Mouse (Mus musculus) brain, embryonic 14.5 days (tissue): Measurements from ENCODE around the gene Pth2.

Experiments
- CTCF ChIP-seq: fragments of 200-500 bp; IDR thresholded peaks from 2 replicates; pipeline ENCODE4 v1.5.1; 2012; ENCODE audit warnings: inconsistent platforms, mild to moderate bottlenecking, moderate library complexity, borderline replicate concordance; ENCODE audit not compliant: insufficient read depth, insufficient read length; ENCODE audit errors: extremely low read depth
- POLR2A ChIP-seq: fragments of 200-500 bp; IDR thresholded peaks from 2 replicates; pipeline ENCODE4 v1.6.1; 2012; ENCODE audit warnings: mild to moderate bottlenecking, inconsistent platforms, borderline replicate concordance; ENCODE audit not compliant: poor library complexity, insufficient read depth, insufficient read length, severe bottlenecking; ENCODE audit errors: extremely low read depth

DNA sequence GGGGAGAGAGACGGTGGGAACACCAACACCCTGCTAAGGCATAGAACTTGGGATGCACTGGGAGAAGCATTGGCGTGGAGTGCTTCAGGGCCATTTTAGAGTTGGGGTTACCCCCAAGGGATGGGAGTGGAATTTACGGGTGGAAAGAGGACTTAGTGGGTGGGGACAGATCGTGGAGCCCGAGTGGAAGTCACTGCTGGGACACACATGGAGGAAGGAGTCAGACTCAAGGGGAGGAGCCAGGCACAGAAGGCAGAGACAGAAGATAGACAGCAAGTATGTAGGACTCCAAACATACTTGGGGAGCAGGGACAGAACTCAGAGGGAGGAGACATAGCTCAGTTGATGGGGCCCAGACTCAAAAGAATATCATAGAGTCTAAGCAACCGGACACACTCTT is 18.2 kb upstream of the Pth2 start:
- TF ChIP-seq CTCF (no peak), POLR2A (no peak)
